Mouse (Mus musculus) bone marrow macrophage, adult 2 months (primary cell): ENCODE results near the gene Trub2.

Source experiments
- CTCF ChIP-seq: IDR thresholded peaks from 2 replicates; pipeline ENCODE4 v1.5.1; 2012; ENCODE audit warnings: low read depth, mild to moderate bottlenecking, low read length, moderate library complexity
- POLR2A ChIP-seq: IDR thresholded peaks from 2 replicates; pipeline ENCODE4 v1.6.1; 2012; ENCODE audit warnings: mild to moderate bottlenecking, low read depth, low read length, borderline replicate concordance

GRCm38 (mm10) chr2:29751497-29751896 lies 36.8 kb downstream of the Trub2 start, which contains the start of gene Gm13420:
- TF ChIP-seq CTCF (no peak), POLR2A (no peak)
